Mouse (Mus musculus): ENCODE results near the gene Arhgap25. TPM values are rescaled to one million over a fixed set of nuclear protein-coding genes. Genes with fewer than 3 reads are reported as not detected.
"Not testable (repeated sequence)": the region's sequence is repeated elsewhere in the genome, so short reads cannot be mapped to it uniquely, and the experiment has no call there.

Gene Arhgap25
- total RNA-seq, 2 experiments from 2014 or later, result 5.2 to 6.1 TPM

DNA sequence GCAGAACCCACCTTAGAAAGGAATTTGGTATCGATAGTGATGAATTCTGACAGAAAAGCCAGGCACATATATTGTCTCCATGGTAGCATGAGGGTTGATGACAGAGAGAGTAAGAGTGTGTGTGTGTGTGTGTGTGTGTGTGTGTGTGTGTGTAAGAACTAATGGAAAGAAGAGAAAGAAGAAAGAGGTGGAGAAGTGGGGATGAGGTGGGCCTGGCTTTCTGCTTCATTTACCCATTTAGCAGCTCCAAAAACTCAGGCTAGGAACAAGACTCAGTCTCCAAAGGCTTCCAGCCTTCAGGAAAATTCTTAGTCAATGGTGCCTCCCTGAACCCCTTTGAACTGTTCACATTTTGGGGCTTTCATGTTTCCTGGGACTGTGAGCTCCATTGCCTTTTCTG, 29.5 kb downstream of the Arhgap25 start:
- DNase-seq, result no peak

GRCm38 (mm10) chr6:87502831-87503286, 30.2 kb downstream of the Arhgap25 start:
- DNase-seq, result no peak

- no peak for DNase-seq
These were observed 30.6 kb downstream of the Arhgap25 start for GRCm38 (mm10) chr6:87502411-87502810.

GRCm38 (mm10) chr6:87500696-87501095, 32.4 kb downstream of the Arhgap25 start:
- DNase-seq, result no peak

DNA sequence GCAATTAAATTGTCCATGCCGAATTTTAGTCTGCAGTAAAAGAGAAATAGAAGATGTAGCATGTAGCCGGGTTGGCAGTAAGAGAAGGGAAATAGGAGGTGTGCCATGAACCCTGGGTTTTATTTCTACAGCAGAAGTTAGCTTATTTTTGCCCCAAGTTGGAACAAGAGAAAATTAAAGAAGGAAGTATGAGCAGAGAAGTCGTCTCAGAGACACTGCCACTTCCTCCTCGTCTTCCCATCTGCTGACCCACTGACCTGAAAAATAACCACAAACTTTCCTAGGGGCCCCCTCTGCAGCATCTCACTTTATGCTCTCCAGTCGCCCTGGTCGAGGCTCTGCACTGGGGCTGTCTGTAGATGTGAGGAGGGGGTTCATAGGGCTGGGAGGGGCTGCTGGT, 33.3 kb downstream of the Arhgap25 start:
- DNase-seq, result no peak

GRCm38 (mm10) chr6:87496143-87496542, 36.9 kb downstream of the Arhgap25 start:
- DNase-seq, result peak; percentile 60

DNA sequence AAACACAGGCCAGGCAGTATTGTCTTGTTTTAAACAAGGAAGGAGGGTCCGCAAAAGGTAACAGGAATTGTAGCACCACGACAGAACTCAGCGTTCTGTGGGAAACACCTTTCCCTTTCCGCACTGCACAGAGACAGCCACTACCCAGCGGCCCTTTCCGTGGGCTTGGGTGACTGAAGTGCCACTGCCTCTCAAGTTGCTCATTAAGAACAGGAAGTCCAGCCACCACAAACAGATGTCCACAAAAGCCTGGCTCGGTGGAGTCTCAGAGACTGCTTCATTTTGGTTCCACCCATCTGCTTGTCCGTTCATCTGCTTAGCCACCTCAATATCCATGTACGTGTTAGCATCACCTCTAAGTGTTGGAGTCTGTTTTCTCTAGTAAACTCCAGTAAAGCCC, 38.7 kb downstream of the Arhgap25 start:
- peak; percentile 24 for DNase-seq

GRCm38 (mm10) chr6:87487657-87488426, 45.2 kb downstream of the Arhgap25 start:
- DNase-seq, result no peak

- DNase-seq, result no peak
These were observed 48.3 kb downstream of the Arhgap25 start for GRCm38 (mm10) chr6:87484806-87485205.

DNA sequence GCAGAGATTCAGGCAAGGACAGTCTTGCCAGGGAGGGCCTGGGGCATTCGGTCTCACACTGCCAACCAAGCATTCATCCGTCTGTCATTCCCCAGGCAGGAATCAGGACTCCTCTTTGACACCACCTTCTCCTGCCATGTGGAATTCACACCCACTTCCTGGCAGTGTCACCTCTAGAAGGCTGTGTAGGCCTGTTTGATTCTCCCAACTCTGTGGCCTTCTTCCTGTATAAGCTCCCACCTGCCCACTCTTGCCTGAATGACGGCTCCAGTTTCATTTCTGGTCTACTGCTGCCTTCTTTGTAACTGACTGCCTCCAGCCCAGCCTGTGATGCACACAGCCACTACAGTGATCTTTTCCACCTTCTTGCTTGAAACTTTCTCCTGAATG, 49.2 kb downstream of the Arhgap25 start:
- DNase-seq, result no peak

DNA sequence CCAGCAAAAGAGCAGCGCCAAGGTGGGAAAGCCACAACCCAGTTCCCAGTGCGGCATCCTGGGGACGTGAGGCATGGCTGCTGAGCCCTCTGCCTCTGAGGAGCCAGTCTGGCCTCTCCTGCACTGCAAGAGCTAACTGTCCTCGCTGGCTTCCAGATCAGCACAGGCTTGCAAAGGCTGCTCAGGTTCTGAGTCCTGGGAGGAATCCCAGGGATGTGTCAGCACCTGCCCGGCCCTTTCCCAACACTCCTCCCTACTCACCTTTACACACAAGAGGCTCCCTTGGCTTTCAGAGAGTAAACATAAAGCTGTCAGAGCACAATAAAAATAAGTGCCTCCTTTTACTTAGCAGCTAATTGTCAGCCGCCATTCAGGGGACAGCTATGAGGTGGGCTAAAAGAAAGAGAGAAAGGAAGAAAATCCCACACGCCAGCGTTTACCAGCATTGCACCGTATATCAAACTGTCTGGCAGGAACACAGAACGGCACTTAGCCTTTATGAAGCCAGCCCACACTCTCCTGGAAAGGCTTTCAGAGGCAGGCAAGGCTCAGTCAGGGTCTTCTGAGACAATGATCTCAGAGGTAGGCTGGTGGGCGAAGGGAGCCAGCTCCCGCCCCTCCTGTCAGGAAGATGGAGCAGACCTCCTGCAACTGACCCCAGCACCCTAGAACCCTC, 49.7 kb downstream of the Arhgap25 start:
- DNase-seq, result no peak

DNA sequence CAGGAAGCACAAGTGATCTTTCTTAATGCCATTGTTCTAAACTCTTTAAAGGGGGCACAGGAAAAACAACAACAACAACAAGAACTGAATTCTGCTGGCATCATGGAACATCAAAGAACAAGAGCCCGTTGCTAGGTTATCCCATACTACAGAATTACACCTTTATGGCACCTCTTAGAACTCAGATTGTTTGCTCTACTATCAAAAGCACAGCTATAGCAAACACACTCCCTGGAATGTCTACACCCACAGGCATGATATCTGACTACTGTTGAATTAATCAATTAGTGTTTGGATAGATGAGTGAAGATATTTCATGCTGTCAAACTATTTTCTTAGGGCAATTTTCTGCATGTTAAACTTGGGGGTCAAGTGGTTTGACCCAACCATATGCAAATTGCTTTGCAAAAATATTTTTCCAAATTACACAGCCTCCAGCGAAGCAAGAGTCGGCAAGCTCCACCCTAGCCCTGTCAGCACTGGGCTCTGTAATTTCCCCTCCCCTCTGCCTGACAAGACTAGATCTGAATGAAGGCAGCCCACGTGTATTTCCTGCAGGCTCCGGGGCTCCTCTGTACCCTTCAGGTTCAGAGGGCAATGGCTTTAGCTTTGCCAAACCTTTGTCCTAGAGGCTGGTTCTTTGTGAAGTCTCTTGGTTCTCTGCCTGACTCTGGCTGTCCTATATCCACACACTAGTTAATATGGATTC, 53.6 kb downstream of the Arhgap25 start:
- no peak for DNase-seq

DNA sequence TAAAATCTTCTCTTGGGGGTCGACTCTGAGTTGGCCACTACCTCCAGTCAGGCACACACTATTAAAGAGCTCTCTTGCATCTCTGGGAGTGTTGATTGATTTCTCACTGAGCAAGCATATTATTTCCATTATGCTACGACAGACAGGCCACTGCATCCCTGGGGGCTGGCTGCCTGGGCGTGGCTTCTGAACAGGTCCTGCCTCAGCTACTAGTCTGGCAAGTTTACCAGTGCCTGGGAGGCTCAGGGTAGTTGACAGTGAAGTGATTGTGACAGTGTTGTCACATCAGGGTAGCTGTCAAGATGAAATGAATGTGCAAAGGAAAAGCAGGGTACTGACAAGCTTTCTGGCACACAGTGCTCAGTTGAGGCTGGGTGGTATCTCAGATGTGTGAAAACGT, 54.2 kb downstream of the Arhgap25 start:
- no peak for DNase-seq

- DNase-seq, result no peak
These were observed 57.8 kb downstream of the Arhgap25 start for GRCm38 (mm10) chr6:87475223-87475622.

DNA sequence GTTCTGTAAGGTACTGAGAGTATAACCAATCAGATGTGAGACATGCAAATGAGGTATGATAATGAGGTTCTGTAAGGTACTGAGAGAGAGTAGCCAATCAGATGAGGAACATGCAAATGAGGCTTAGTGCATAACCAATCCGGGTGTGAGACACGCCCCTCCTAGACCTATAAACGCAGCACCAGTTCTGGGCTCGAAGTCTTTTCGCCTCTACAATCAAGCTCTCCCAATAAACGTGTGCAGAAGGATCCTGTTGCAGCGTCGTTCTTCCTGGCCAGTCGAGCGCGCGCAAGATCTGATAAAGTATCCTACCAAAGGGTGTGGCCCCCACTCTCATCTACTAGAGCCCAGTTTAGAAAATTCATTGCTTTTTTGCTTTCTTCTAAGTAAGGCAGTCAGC, 63.0 kb downstream of the Arhgap25 start:
- DNase-seq, result not testable (repeated sequence)

GRCm38 (mm10) chr6:87468372-87468771, 64.7 kb downstream of the Arhgap25 start:
- peak; percentile 51 for DNase-seq

GRCm38 (mm10) chr6:87467373-87467772, 65.7 kb downstream of the Arhgap25 start:
- no peak for DNase-seq

GRCm38 (mm10) chr6:87466221-87466620, 66.8 kb downstream of the Arhgap25 start:
- peak; percentile 81 for DNase-seq

GRCm38 (mm10) chr6:87455507-87455906, 77.6 kb downstream of the Arhgap25 start:
- no peak for DNase-seq

DNA sequence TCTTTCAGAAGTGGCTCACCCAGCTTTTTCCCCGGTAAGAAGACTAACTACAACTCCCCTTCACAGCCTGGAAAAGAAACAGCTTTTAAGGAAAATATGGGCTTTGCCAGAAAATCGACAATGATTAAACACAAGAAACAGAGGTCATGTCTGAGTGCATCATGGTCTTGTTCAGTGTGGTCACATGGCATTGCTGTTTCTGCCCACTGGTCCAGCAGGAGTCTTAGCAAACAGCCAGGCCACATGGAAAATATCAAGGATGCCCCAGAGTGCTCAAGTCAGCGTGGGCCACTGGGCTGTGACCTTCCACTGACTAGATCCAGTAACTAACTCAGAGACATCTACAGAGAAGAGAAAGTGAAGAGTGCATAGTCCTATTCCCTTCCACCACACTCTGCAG, 81.3 kb downstream of the Arhgap25 start:
- DNase-seq, result no peak

- DNase-seq, result peak; percentile 64
These were observed 82.0 kb downstream of the Arhgap25 start for GRCm38 (mm10) chr6:87451016-87451415.

- no peak for DNase-seq
These were observed 83.5 kb downstream of the Arhgap25 start for GRCm38 (mm10) chr6:87449534-87449933.

GRCm38 (mm10) chr6:87447217-87447616, 85.8 kb downstream of the Arhgap25 start:
- DNase-seq, result no peak

Measured in heart, postnatal 4 days (tissue).